Mouse (Mus musculus): ENCODE measurements at regions not wholly inside any gene's neighbourhood (a gene's known extent, or its start where the extent isn't known, plus 50 kb on each side); places are given as distances from the start of the nearest gene placed in this dataset.
A peak's percentile ranks its signal among the peaks of the same experiment; 100 is the strongest.

- Histone ChIP-seq H3K4me3 (no peak overlapping the region), H3K4me2 (replicated peaks) (peak overlapping the region; percentile 30), H3K27ac (peak overlapping the region; percentile 44; the same call in 1 of the 2 replicates), H3K27me3 (peaks cover 23% of the 10 kb centered on the region), H3K36me3 (no peaks in the 10 kb centered on the region), H3K9ac (no peak overlapping the region), H3K4me1 (peaks cover 22% of the 10 kb centered on the region), H3K9me3 (no peaks in the 10 kb centered on the region)
- WGBS, result 20% methylated on average over 10 of the region's 10 CpGs
- peak; percentile 75 for ATAC-seq (ENCODE audit: low FRiP score, low read depth)
Observed at GRCm38 (mm10) chr2:75439522-75440230, 219.4 kb upstream of the Hnrnpa3 start.

- Histone ChIP-seq H3K27ac (no peak overlapping the region), H3K9me3 (no peaks in the 10 kb centered on the region), H3K36me3 (no peaks in the 10 kb centered on the region), H3K4me2 (replicated peaks) (no peak overlapping the region), H3K4me3 (no peak overlapping the region), H3K27me3 (peaks cover 12% of the 10 kb centered on the region), H3K4me1 (peaks cover 22% of the 10 kb centered on the region), H3K9ac (no peak overlapping the region)
- 36% methylated on average over 1 of the region's 1 CpGs for WGBS
- ATAC-seq (ENCODE audit: low FRiP score, low read depth), result no peak
Observed at GRCm38 (mm10) chr2:75442632-75443031, 216.4 kb upstream of the Hnrnpa3 start.

GRCm38 (mm10) chr2:75445189-75445588 lies 213.9 kb upstream of the Hnrnpa3 start:
- no peaks in the 10 kb centered on the region for H3K36me3 ChIP-seq
- peaks cover 3% of the 10 kb centered on the region for H3K4me1 ChIP-seq
- ATAC-seq (ENCODE audit: low FRiP score, low read depth), result no peak
- H3K27ac ChIP-seq, result no peak overlapping the region
- H3K9ac ChIP-seq, result no peak overlapping the region
- H3K27me3 ChIP-seq, result peaks cover 13% of the 10 kb centered on the region
- H3K4me3 ChIP-seq, result no peak overlapping the region
- no peak overlapping the region for H3K4me2 ChIP-seq (replicated peaks)
- H3K9me3 ChIP-seq, result no peaks in the 10 kb centered on the region

- no peaks in the 10 kb centered on the region for H3K4me1 ChIP-seq
Observed at GRCm38 (mm10) chr2:75446996-75447715, 211.9 kb upstream of the Hnrnpa3 start.

GRCm38 (mm10) chr2:75448221-75448620 lies 210.8 kb upstream of the Hnrnpa3 start:
- Histone ChIP-seq H3K9me3 (no peaks in the 10 kb centered on the region), H3K27me3 (peaks cover 31% of the 10 kb centered on the region), H3K36me3 (no peaks in the 10 kb centered on the region), H3K4me2 (replicated peaks) (no peak overlapping the region), H3K4me1 (no peaks in the 10 kb centered on the region), H3K27ac (no peak overlapping the region), H3K4me3 (no peak overlapping the region), H3K9ac (no peak overlapping the region)
- no peak for ATAC-seq (ENCODE audit: low FRiP score, low read depth)
- whole genome bisulfite sequencing, result 72% methylated on average over 5 of the region's 5 CpGs

More at GRCm38 (mm10) chr2:75446996-75447715, 211.9 kb upstream of the Hnrnpa3 start:
- 72% methylated on average over 7 of the region's 7 CpGs for WGBS
- no peaks in the 10 kb centered on the region for H3K9me3 ChIP-seq
- no peak overlapping the region for H3K4me3 ChIP-seq
- peaks cover 29% of the 10 kb centered on the region for H3K27me3 ChIP-seq
- ATAC-seq (ENCODE audit: low FRiP score, low read depth), result no peak
- no peak overlapping the region for H3K4me2 ChIP-seq (replicated peaks)
- H3K9ac ChIP-seq, result no peak overlapping the region
- H3K27ac ChIP-seq, result no peak overlapping the region
- H3K36me3 ChIP-seq, result no peaks in the 10 kb centered on the region

GRCm38 (mm10) chr2:75451846-75452267 lies 207.2 kb upstream of the Hnrnpa3 start:
- ATAC-seq (ENCODE audit: low FRiP score, low read depth), result no peak
- Histone ChIP-seq H3K36me3 (no peaks in the 10 kb centered on the region), H3K4me2 (replicated peaks) (no peak overlapping the region), H3K27me3 (peaks cover 45% of the 10 kb centered on the region), H3K27ac (no peak overlapping the region), H3K4me1 (no peaks in the 10 kb centered on the region), H3K4me3 (no peak overlapping the region), H3K9ac (no peak overlapping the region), H3K9me3 (no peaks in the 10 kb centered on the region)
- WGBS, result 61% methylated on average over 8 of the region's 8 CpGs

GRCm38 (mm10) chr2:75452274-75453148 lies 206.6 kb upstream of the Hnrnpa3 start:
- Histone ChIP-seq H3K27me3 (peaks cover 47% of the 10 kb centered on the region), H3K9me3 (no peaks in the 10 kb centered on the region), H3K27ac (no peak overlapping the region), H3K4me2 (replicated peaks) (no peak overlapping the region), H3K9ac (no peak overlapping the region), H3K36me3 (no peaks in the 10 kb centered on the region), H3K4me1 (no peaks in the 10 kb centered on the region), H3K4me3 (no peak overlapping the region)
- 61% methylated on average over 7 of the region's 7 CpGs for WGBS
- no peak for ATAC-seq (ENCODE audit: low FRiP score, low read depth)

- Histone ChIP-seq H3K27ac (no peak overlapping the region), H3K4me1 (peaks cover 2% of the 10 kb centered on the region), H3K36me3 (no peaks in the 10 kb centered on the region), H3K4me2 (replicated peaks) (no peak overlapping the region), H3K27me3 (peaks cover 51% of the 10 kb centered on the region), H3K9me3 (no peaks in the 10 kb centered on the region), H3K9ac (no peak overlapping the region), H3K4me3 (no peak overlapping the region)
- 96% methylated on average over 9 of the region's 9 CpGs for WGBS
- ATAC-seq (ENCODE audit: low FRiP score, low read depth), result no peak
Observed at GRCm38 (mm10) chr2:75455481-75455880, 203.6 kb upstream of the Hnrnpa3 start.

- Histone ChIP-seq H3K4me1 (peaks cover 10% of the 10 kb centered on the region), H3K4me2 (replicated peaks) (no peak overlapping the region), H3K27me3 (peaks cover 43% of the 10 kb centered on the region), H3K9me3 (no peaks in the 10 kb centered on the region), H3K27ac (no peak overlapping the region), H3K36me3 (no peaks in the 10 kb centered on the region), H3K4me3 (no peak overlapping the region), H3K9ac (no peak overlapping the region)
- WGBS, result 89% methylated on average over 1 of the region's 1 CpGs
- no peak for ATAC-seq (ENCODE audit: low FRiP score, low read depth)
Observed at GRCm38 (mm10) chr2:75456272-75456671, 202.8 kb upstream of the Hnrnpa3 start.

- H3K4me3 ChIP-seq, result no peak overlapping the region
- 91% methylated on average over 3 of the region's 3 CpGs for WGBS
- H3K9ac ChIP-seq, result no peak overlapping the region
- ATAC-seq (ENCODE audit: low FRiP score, low read depth), result no peak
- H3K27ac ChIP-seq, result no peak overlapping the region
- no peaks in the 10 kb centered on the region for H3K36me3 ChIP-seq
- H3K4me2 ChIP-seq (replicated peaks), result no peak overlapping the region
- no peaks in the 10 kb centered on the region for H3K9me3 ChIP-seq
- peaks cover 39% of the 10 kb centered on the region for H3K27me3 ChIP-seq
- H3K4me1 ChIP-seq, result peaks cover 21% of the 10 kb centered on the region
Observed at GRCm38 (mm10) chr2:75457423-75457822, 201.6 kb upstream of the Hnrnpa3 start.

- Histone ChIP-seq H3K4me2 (replicated peaks) (no peak overlapping the region), H3K9ac (no peak overlapping the region), H3K36me3 (no peaks in the 10 kb centered on the region), H3K4me3 (no peak overlapping the region), H3K27me3 (peaks cover 35% of the 10 kb centered on the region), H3K9me3 (no peaks in the 10 kb centered on the region), H3K27ac (no peak overlapping the region), H3K4me1 (peaks cover 30% of the 10 kb centered on the region)
- no peak for ATAC-seq (ENCODE audit: low FRiP score, low read depth)
- 76% methylated on average over 3 of the region's 3 CpGs for WGBS
Observed at GRCm38 (mm10) chr2:75458898-75459297, 200.2 kb upstream of the Hnrnpa3 start.

- H3K4me1 ChIP-seq, result peaks cover 36% of the 10 kb centered on the region
- ATAC-seq (ENCODE audit: low FRiP score, low read depth), result no peak
- H3K4me3 ChIP-seq, result no peak overlapping the region
- H3K4me2 ChIP-seq (replicated peaks), result no peak overlapping the region
- H3K9ac ChIP-seq, result no peak overlapping the region
- H3K36me3 ChIP-seq, result no peaks in the 10 kb centered on the region
- H3K27me3 ChIP-seq, result peaks cover 32% of the 10 kb centered on the region
- no peak overlapping the region for H3K27ac ChIP-seq
- WGBS, result 80% methylated on average over 5 of the region's 5 CpGs
- no peaks in the 10 kb centered on the region for H3K9me3 ChIP-seq
Observed at GRCm38 (mm10) chr2:75460419-75460818, 198.6 kb upstream of the Hnrnpa3 start.
